Mouse (Mus musculus): ENCODE data around the gene Asic2. TPM values are rescaled to one million over a fixed set of nuclear protein-coding genes. Genes with fewer than 3 reads are reported as not detected.
"Not testable (repeated sequence)": the region's sequence is repeated elsewhere in the genome, so short reads cannot be mapped to it uniquely, and the experiment has no call there.

Gene Asic2
- polyA plus RNA-seq, 1 experiment from 2014 or later = 0.65 TPM

- Histone ChIP-seq H3K4me1 (ENCODE audit: control insufficient read depth, insufficient read depth, low read length) (peaks cover 3% of the 10 kb centered on the region; the same call in 1 of the 2 replicates), H3K36me3 (ENCODE audit: control insufficient read depth, insufficient read depth, low read length) (no peaks in the 10 kb centered on the region), H3K27me3 (replicated peaks; ENCODE audit: control insufficient read depth, insufficient read depth, low read length) (no peaks in the 10 kb centered on the region), H3K9ac (ENCODE audit: low read depth, low read length) (no peak overlapping the region), H3K4me3 (ENCODE audit: low read depth, low read length) (no peak overlapping the region), H3K27ac (replicated peaks; ENCODE audit: low read depth, low read length) (no peak overlapping the region), H3K4me2 (ENCODE audit: low read depth, low read length) (no peak overlapping the region), H3K9me3 (ENCODE audit: control insufficient read depth, low read length) (no peaks in the 10 kb centered on the region)
- DNase-seq (ENCODE audit: low spot score) = peak; percentile 24
- no peak for ATAC-seq (ENCODE audit: low read depth)
- 36% methylated on average over 8 of the region's 8 CpGs for WGBS
Observed at GRCm38 (mm10) chr11:81370426-81370810, 597.8 kb downstream of the Asic2 start.

GRCm38 (mm10) chr11:81369497-81370425, 598.5 kb downstream of the Asic2 start:
- Histone ChIP-seq H3K4me1 (ENCODE audit: control insufficient read depth, insufficient read depth, low read length) (peaks cover 3% of the 10 kb centered on the region; the same call in 1 of the 2 replicates), H3K9ac (ENCODE audit: low read depth, low read length) (no peak overlapping the region), H3K4me2 (ENCODE audit: low read depth, low read length) (no peak overlapping the region), H3K36me3 (ENCODE audit: control insufficient read depth, insufficient read depth, low read length) (no peaks in the 10 kb centered on the region), H3K9me3 (ENCODE audit: control insufficient read depth, low read length) (no peaks in the 10 kb centered on the region), H3K4me3 (ENCODE audit: low read depth, low read length) (no peak overlapping the region), H3K27ac (replicated peaks; ENCODE audit: low read depth, low read length) (no peak overlapping the region), H3K27me3 (replicated peaks; ENCODE audit: control insufficient read depth, insufficient read depth, low read length) (no peaks in the 10 kb centered on the region)
- WGBS = 33% methylated on average over 10 of the region's 10 CpGs
- DNase-seq (ENCODE audit: low spot score) (peak; percentile 45), ATAC-seq (ENCODE audit: low read depth) (peak; percentile 18; the same call in 1 of the 2 replicates)

GRCm38 (mm10) chr11:81364442-81364841, 603.8 kb downstream of the Asic2 start:
- no peak for DNase-seq (ENCODE audit: low spot score)
- Histone ChIP-seq H3K4me3 (ENCODE audit: low read depth, low read length) (no peak overlapping the region), H3K9ac (ENCODE audit: low read depth, low read length) (no peak overlapping the region), H3K27me3 (replicated peaks; ENCODE audit: control insufficient read depth, insufficient read depth, low read length) (no peaks in the 10 kb centered on the region), H3K9me3 (ENCODE audit: control insufficient read depth, low read length) (0 out of 2 replicates have a peak, but pooled peaks cover 4% of the 10 kb centered on the region), H3K27ac (replicated peaks; ENCODE audit: low read depth, low read length) (no peak overlapping the region), H3K36me3 (ENCODE audit: control insufficient read depth, insufficient read depth, low read length) (no peaks in the 10 kb centered on the region), H3K4me1 (ENCODE audit: control insufficient read depth, insufficient read depth, low read length) (no peaks in the 10 kb centered on the region), H3K4me2 (ENCODE audit: low read depth, low read length) (no peak overlapping the region)
- ATAC-seq (ENCODE audit: low read depth) = no peak
- 95% methylated on average over 3 of the region's 3 CpGs for WGBS

GRCm38 (mm10) chr11:81362461-81362860, 605.8 kb downstream of the Asic2 start:
- 53% methylated on average over 3 of the region's 3 CpGs for WGBS

GRCm38 (mm10) chr11:81361040-81361439, 607.2 kb downstream of the Asic2 start:
- Histone ChIP-seq H3K36me3 (ENCODE audit: control insufficient read depth, insufficient read depth, low read length) (no peaks in the 10 kb centered on the region), H3K4me2 (ENCODE audit: low read depth, low read length) (no peak overlapping the region), H3K9ac (ENCODE audit: low read depth, low read length) (no peak overlapping the region), H3K27ac (replicated peaks; ENCODE audit: low read depth, low read length) (no peak overlapping the region), H3K9me3 (ENCODE audit: control insufficient read depth, low read length) (0 out of 2 replicates have a peak, but pooled peaks cover 4% of the 10 kb centered on the region), H3K4me3 (ENCODE audit: low read depth, low read length) (no peak overlapping the region), H3K27me3 (replicated peaks; ENCODE audit: control insufficient read depth, insufficient read depth, low read length) (no peaks in the 10 kb centered on the region), H3K4me1 (ENCODE audit: control insufficient read depth, insufficient read depth, low read length) (no peaks in the 10 kb centered on the region)
- WGBS = 68% methylated on average over 4 of the region's 4 CpGs
- ATAC-seq (ENCODE audit: low read depth) = no peak
- no peak for DNase-seq (ENCODE audit: low spot score)

More at GRCm38 (mm10) chr11:81362461-81362860, 605.8 kb downstream of the Asic2 start:
- H3K27ac ChIP-seq (replicated peaks; ENCODE audit: low read depth, low read length) = no peak overlapping the region
- H3K27me3 ChIP-seq (replicated peaks; ENCODE audit: control insufficient read depth, insufficient read depth, low read length) = no peaks in the 10 kb centered on the region
- H3K4me3 ChIP-seq (ENCODE audit: low read depth, low read length) = no peak overlapping the region
- ATAC-seq (ENCODE audit: low read depth) (no peak), DNase-seq (ENCODE audit: low spot score) (no peak)
- no peak overlapping the region for H3K9ac ChIP-seq (ENCODE audit: low read depth, low read length)
- no peaks in the 10 kb centered on the region for H3K36me3 ChIP-seq (ENCODE audit: control insufficient read depth, insufficient read depth, low read length)
- 0 out of 2 replicates have a peak, but pooled peaks cover 4% of the 10 kb centered on the region for H3K9me3 ChIP-seq (ENCODE audit: control insufficient read depth, low read length)
- H3K4me1 ChIP-seq (ENCODE audit: control insufficient read depth, insufficient read depth, low read length) = no peaks in the 10 kb centered on the region
- H3K4me2 ChIP-seq (ENCODE audit: low read depth, low read length) = no peak overlapping the region

GRCm38 (mm10) chr11:81350498-81350897, 617.8 kb downstream of the Asic2 start:
- WGBS = 46% methylated on average over 5 of the region's 6 CpGs

GRCm38 (mm10) chr11:81331977-81332376, 636.3 kb downstream of the Asic2 start:
- Histone ChIP-seq H3K27me3 (replicated peaks; ENCODE audit: control insufficient read depth, insufficient read depth, low read length) (no peaks in the 10 kb centered on the region), H3K36me3 (ENCODE audit: control insufficient read depth, insufficient read depth, low read length) (no peaks in the 10 kb centered on the region), H3K9me3 (ENCODE audit: control insufficient read depth, low read length) (no peaks in the 10 kb centered on the region), H3K9ac (ENCODE audit: low read depth, low read length) (no peak overlapping the region), H3K27ac (replicated peaks; ENCODE audit: low read depth, low read length) (no peak overlapping the region), H3K4me1 (ENCODE audit: control insufficient read depth, insufficient read depth, low read length) (no peaks in the 10 kb centered on the region), H3K4me3 (ENCODE audit: low read depth, low read length) (no peak overlapping the region), H3K4me2 (ENCODE audit: low read depth, low read length) (no peak overlapping the region)
- 78% methylated on average over 2 of the region's 2 CpGs for WGBS
- DNase-seq (ENCODE audit: low spot score) (no peak), ATAC-seq (ENCODE audit: low read depth) (no peak)

More at GRCm38 (mm10) chr11:81350498-81350897, 617.8 kb downstream of the Asic2 start:
- H3K4me3 ChIP-seq (ENCODE audit: low read depth, low read length); H3K9me3 ChIP-seq (ENCODE audit: control insufficient read depth, low read length); H3K4me2 ChIP-seq (ENCODE audit: low read depth, low read length); H3K27me3 ChIP-seq (replicated peaks; ENCODE audit: control insufficient read depth, insufficient read depth, low read length); H3K36me3 ChIP-seq (ENCODE audit: control insufficient read depth, insufficient read depth, low read length); ATAC-seq (ENCODE audit: low read depth); H3K27ac ChIP-seq (replicated peaks; ENCODE audit: low read depth, low read length); H3K9ac ChIP-seq (ENCODE audit: low read depth, low read length); H3K4me1 ChIP-seq (ENCODE audit: control insufficient read depth, insufficient read depth, low read length); DNase-seq (ENCODE audit: low spot score): not testable (repeated sequence)

- H3K36me3 ChIP-seq (ENCODE audit: control insufficient read depth, insufficient read depth, low read length) = no peaks in the 10 kb centered on the region
- DNase-seq (ENCODE audit: low spot score) = no peak
- H3K4me3 ChIP-seq (ENCODE audit: low read depth, low read length) = no peak overlapping the region
- H3K9ac ChIP-seq (ENCODE audit: low read depth, low read length) = no peak overlapping the region
- whole genome bisulfite sequencing = 79% methylated on average over 3 of the region's 3 CpGs
- no peaks in the 10 kb centered on the region for H3K27me3 ChIP-seq (replicated peaks; ENCODE audit: control insufficient read depth, insufficient read depth, low read length)
- H3K4me1 ChIP-seq (ENCODE audit: control insufficient read depth, insufficient read depth, low read length) = no peaks in the 10 kb centered on the region
- no peak for ATAC-seq (ENCODE audit: low read depth)
- H3K9me3 ChIP-seq (ENCODE audit: control insufficient read depth, low read length) = no peaks in the 10 kb centered on the region
- no peak overlapping the region for H3K4me2 ChIP-seq (ENCODE audit: low read depth, low read length)
- H3K27ac ChIP-seq (replicated peaks; ENCODE audit: low read depth, low read length) = no peak overlapping the region
Observed at GRCm38 (mm10) chr11:81330982-81331381, 637.3 kb downstream of the Asic2 start.

Measured in embryonic facial prominence, embryonic 14.5 days (tissue).